Comparison of ENCODE assay signal across 18 mouse cellular contexts in genomic region chr12:9132621-9133020, GRCm38 (mm10).
DNase-seq lines count a peak whose midpoint lies in the region; ATAC-seq and TF ChIP-seq lines count a peak whose summit lies in the region.
"Had no signal": no experiment of that assay in that cellular context is flagged by ENCODE, and none has a peak within 500 bp of the region (broad histone marks: within the 10 kb centered on the region; RNA-seq: fewer than 3 reads in every experiment).

No protein-coding gene starts in this region.

- H3K27me3 ChIP-seq in hindbrain, embryonic 14.5 days (ENCODE audit: control insufficient read depth, insufficient read depth, low read length): no peaks in the 10 kb centered on the region
- no peaks in the 10 kb centered on the region for H3K27me3 ChIP-seq in hindbrain, embryonic 10.5 days (ENCODE audit: insufficient read depth, poor library complexity, severe bottlenecking)
- no peaks in the 10 kb centered on the region for H3K27me3 ChIP-seq in midbrain, postnatal 0 days (ENCODE audit: insufficient read depth, low read length)
- H3K27me3 ChIP-seq in midbrain, embryonic 15.5 days (replicated peaks): no peaks in the 10 kb centered on the region
- H3K27me3 ChIP-seq: forebrain, embryonic 13.5 days; kidney, embryonic 15.5 days had no signal

- H3K4me1 ChIP-seq in hindbrain, embryonic 14.5 days (replicated peaks; ENCODE audit: control insufficient read depth, insufficient read depth, low read length): no peaks in the 10 kb centered on the region; the same call in 1 of the 2 replicates
- no peaks in the 10 kb centered on the region for H3K4me1 ChIP-seq in hindbrain, embryonic 10.5 days (replicated peaks)
- no peaks in the 10 kb centered on the region for H3K4me1 ChIP-seq in midbrain, postnatal 0 days (ENCODE audit: insufficient read depth, low read length)
- no peaks in the 10 kb centered on the region for H3K4me1 ChIP-seq in midbrain, embryonic 15.5 days
- H3K4me1 ChIP-seq: forebrain, embryonic 13.5 days had no signal

- no peaks in the 10 kb centered on the region for H3K9me3 ChIP-seq in hindbrain, embryonic 14.5 days (ENCODE audit: control insufficient read depth, low read length)
- H3K9me3 ChIP-seq in hindbrain, embryonic 10.5 days: no peaks in the 10 kb centered on the region
- no peaks in the 10 kb centered on the region for H3K9me3 ChIP-seq in midbrain, postnatal 0 days (ENCODE audit: low read length)
- no peaks in the 10 kb centered on the region for H3K9me3 ChIP-seq in midbrain, embryonic 15.5 days
- H3K9me3 ChIP-seq: forebrain, embryonic 13.5 days; heart, embryonic 10.5 days; kidney, embryonic 15.5 days; limb, embryonic 10.5 days had no signal

- no peak overlapping the region for H3K4me2 ChIP-seq in hindbrain, embryonic 14.5 days (replicated peaks)
- H3K4me2 ChIP-seq in midbrain, postnatal 0 days (ENCODE audit: low read depth, low read length, poor library complexity, severe bottlenecking): no peak overlapping the region
- H3K4me2 ChIP-seq in midbrain, embryonic 15.5 days: no peak overlapping the region
- H3K4me2 ChIP-seq: forebrain, embryonic 13.5 days; kidney, embryonic 15.5 days had no signal

- DNase-seq in cerebellum, adult 11-12 months: peak; percentile 13
- DNase-seq in cerebellum, postnatal 36 days: no peak
- no peak for DNase-seq in hindbrain, embryonic 14.5 days (ENCODE audit: low spot score)
- no peak for DNase-seq in hindbrain, embryonic 10.5 days (ENCODE audit: low spot score)
- peak; percentile 22 for DNase-seq in midbrain, postnatal 0 days (ENCODE audit: low spot score)
- no peak for DNase-seq in spleen, postnatal 4 days (ENCODE audit: low spot score in 2 of 2)
- DNase-seq: adrenal gland, adult 2 months; gastrocnemius, postnatal 36 days; liver; thymus, adult 18-20 months; thymus, postnatal 36 days had no signal

- TF ChIP-seq CTCF in midbrain, postnatal 0 days (IDR thresholded peaks at IDR 0.05): no peak

- H3K9ac ChIP-seq in hindbrain, embryonic 14.5 days: no peak overlapping the region
- no peak overlapping the region for H3K9ac ChIP-seq in midbrain, postnatal 0 days (replicated peaks; ENCODE audit: low read length, poor library complexity, severe bottlenecking)
- H3K9ac ChIP-seq in midbrain, embryonic 15.5 days: no peak overlapping the region
- H3K9ac ChIP-seq: forebrain, embryonic 13.5 days; kidney, embryonic 15.5 days had no signal

- peak; percentile 66; the same call in 1 of the 2 replicates for ATAC-seq in hindbrain, embryonic 14.5 days (ENCODE audit: low FRiP score)
- ATAC-seq in midbrain, postnatal 0 days (ENCODE audit: low FRiP score): no peak
- ATAC-seq in midbrain, embryonic 15.5 days (replicated peaks): no peak
- ATAC-seq: forebrain, embryonic 13.5 days; intestine, embryonic 16.5 days had no signal

- no peak overlapping the region for H3K27ac ChIP-seq in hindbrain, embryonic 14.5 days
- H3K27ac ChIP-seq in hindbrain, embryonic 10.5 days: no peak overlapping the region
- H3K27ac ChIP-seq in midbrain, postnatal 0 days (ENCODE audit: low read depth, low read length): no peak overlapping the region
- no peak overlapping the region for H3K27ac ChIP-seq in midbrain, embryonic 15.5 days
- H3K27ac ChIP-seq: forebrain, embryonic 13.5 days; heart, embryonic 10.5 days; kidney, embryonic 15.5 days; limb, embryonic 10.5 days; macrophage had no signal

- H3K4me3 ChIP-seq in hindbrain, embryonic 14.5 days (replicated peaks; ENCODE audit: low read length): no peak overlapping the region
- no peak overlapping the region for H3K4me3 ChIP-seq in hindbrain, embryonic 10.5 days
- no peak overlapping the region for H3K4me3 ChIP-seq in midbrain, postnatal 0 days (ENCODE audit: low read depth, low read length)
- no peak overlapping the region for H3K4me3 ChIP-seq in midbrain, embryonic 15.5 days
- H3K4me3 ChIP-seq: forebrain, embryonic 13.5 days; heart, embryonic 10.5 days; kidney, embryonic 15.5 days; limb, embryonic 10.5 days had no signal

- H3K36me3 ChIP-seq in hindbrain, embryonic 14.5 days (replicated peaks; ENCODE audit: control insufficient read depth, insufficient read depth): no peaks in the 10 kb centered on the region
- no peaks in the 10 kb centered on the region for H3K36me3 ChIP-seq in hindbrain, embryonic 10.5 days
- H3K36me3 ChIP-seq in midbrain, postnatal 0 days (ENCODE audit: insufficient read depth, low read length): no peaks in the 10 kb centered on the region
- H3K36me3 ChIP-seq in midbrain, embryonic 15.5 days (replicated peaks): no peaks in the 10 kb centered on the region
- H3K36me3 ChIP-seq: heart, embryonic 10.5 days; kidney, embryonic 15.5 days; limb, embryonic 10.5 days had no signal

Comparison
In these comparisons a context has a peak if more than half of its experiments do, and no peak if none do; other contexts are left out.
1. DNase-seq: peak in cerebellum, adult 11-12 months (single experiment) and midbrain, postnatal 0 days (single experiment); none in cerebellum, postnatal 36 days (0 of 2), hindbrain, embryonic 14.5 days (single experiment), hindbrain, embryonic 10.5 days (single experiment) and spleen, postnatal 4 days (0 of 2).